Mouse (Mus musculus): Measurements from ENCODE around the gene Sf3a1.
A peak's percentile ranks its signal among the peaks of the same experiment; 100 is the strongest.

Sf3a1 gene

GRCm38 (mm10) chr11:4214572-4214971 is 54.4 kb downstream of the Sf3a1 start:
- no peak for DNase-seq (ENCODE audit: low read depth, low spot score)

GRCm38 (mm10) chr11:4215061-4215460 is 54.9 kb downstream of the Sf3a1 start:
- DNase-seq (ENCODE audit: low read depth, low spot score) = no peak

DNA sequence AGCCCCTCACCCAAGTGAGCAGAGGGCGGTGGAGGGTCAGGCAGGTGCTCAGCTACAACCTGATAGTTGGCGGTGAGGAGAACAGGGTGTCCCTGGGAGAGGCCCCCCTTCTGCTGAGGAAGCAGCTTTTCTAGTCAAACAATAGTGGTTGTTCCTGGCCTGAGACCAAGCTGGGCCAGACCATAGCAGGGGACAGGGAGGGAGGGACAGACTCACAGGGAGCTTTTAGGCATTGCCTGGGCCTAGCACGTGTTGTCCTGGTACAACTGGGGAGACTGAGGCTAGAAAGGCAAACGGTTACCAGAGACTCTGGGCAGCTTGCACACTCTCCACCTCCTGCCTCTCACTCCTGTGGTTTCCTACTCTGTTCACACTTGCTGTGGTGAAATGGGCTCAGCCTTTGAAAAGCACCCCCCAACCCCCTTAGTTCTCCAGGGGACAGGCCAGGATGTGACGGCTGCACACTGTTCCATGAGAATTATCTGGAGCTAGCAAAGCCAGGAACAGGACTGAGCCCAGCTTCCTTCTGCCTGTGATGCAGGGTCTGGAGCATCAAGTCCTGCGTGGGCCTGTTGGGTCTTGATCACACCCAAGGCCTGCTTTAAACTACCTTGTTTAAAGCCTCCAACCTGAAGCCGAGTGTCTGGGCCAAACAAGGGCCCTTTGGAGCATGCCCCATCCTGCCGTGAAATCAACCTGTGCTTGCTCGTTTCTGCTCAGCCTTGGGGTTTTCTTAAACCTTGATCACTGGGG is 56.3 kb downstream of the Sf3a1 start:
- no peak for DNase-seq (ENCODE audit: low read depth, low spot score)

- DNase-seq (ENCODE audit: low read depth, low spot score) = peak; percentile 94
Measured at GRCm38 (mm10) chr11:4217914-4218629, 57.9 kb downstream of the Sf3a1 start, which contains the start of gene Castor1. TSS of gene Castor1 (plus strand) at chr11:4218225.

DNA sequence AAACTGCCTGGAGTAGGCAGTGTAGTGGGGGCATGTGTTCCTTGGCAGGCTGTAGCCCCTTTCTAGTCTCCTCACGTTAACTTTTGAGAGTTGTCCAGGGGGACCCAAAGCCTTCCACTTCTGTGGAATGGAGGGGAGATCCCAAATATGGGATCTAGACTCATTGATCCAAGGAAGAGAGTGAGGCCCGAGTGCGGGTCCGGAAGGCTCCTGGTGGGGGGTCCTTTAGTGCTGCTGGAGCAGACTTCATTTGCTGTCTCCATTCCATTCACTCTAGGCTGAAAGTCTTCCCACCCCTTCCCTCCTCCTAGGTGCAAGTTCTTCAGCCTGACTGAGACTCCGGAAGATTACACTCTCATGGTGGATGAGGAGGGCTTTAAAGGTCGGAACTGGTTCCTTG is 58.5 kb downstream of the Sf3a1 start:
- DNase-seq (ENCODE audit: low read depth, low spot score) = no peak

- DNase-seq (ENCODE audit: low read depth, low spot score) = peak; percentile 55
Measured at GRCm38 (mm10) chr11:4219317-4219751, 59.2 kb downstream of the Sf3a1 start.

DNA sequence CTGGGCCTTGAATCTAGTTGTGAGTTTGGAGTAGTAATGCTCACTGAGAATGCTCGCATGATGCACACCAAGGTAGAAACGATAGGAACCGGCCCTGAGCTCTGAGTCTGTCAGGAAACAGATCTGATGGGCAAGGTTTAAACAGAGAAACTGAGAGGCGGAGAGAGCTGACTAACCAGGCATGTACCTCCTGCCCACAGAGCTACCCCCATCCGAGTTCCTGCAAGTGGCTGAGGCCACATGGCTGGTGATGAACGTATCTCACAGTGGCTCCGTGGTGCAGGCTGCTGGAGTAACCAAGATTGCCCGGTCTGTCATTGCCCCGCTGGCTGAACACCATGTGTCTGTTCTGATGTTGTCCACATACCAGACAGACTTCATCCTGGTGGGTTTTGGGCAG is 59.8 kb downstream of the Sf3a1 start:
- DNase-seq (ENCODE audit: low read depth, low spot score) = peak; percentile 36

GRCm38 (mm10) chr11:4220443-4221400 is 60.6 kb downstream of the Sf3a1 start:
- peak; percentile 81 for DNase-seq (ENCODE audit: low read depth, low spot score)

DNA sequence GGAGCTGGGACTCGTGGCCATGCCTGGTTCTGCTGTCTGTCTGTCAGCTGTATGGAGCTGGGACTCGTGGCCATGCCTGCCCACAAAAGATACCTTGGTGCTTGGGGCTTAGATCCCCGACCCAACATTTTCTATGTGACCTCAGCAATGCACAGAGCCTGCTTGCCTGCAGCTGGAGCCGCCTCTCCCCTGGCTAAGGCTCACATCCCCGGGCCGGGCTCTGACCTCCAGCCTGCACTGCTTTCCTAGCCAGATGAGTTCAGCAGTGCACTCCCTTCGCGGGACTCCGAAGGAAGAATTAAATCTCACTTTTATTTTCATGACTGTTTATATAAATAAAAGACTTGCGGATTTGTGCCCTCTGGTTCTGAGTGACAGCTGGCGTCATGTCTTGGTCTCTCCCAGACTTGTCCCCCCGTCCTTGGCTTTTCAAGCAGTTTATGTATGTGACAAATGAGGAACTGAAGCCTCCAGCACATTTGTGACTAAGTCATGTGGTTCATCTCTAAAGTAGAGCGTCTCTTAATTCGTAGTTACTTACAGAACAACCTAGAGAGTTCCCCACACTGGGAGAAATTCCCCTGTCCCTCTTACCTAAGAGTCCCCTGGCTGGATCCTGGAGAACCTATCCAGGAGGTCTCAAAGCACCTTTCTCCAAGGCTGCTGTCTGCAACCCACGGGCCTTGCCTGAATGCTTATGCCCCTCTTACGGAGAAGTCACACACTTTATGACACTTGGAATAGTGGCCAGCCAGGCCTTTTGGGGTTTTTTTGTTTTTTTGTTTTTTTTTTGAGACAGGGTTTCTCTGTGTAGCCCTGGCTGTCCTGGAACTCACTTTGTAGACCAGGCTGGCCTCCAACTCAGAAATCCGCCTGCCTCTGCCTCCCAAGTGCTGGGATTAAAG is 62.1 kb downstream of the Sf3a1 start:
- DNase-seq (ENCODE audit: low read depth, low spot score) = no peak

DNA sequence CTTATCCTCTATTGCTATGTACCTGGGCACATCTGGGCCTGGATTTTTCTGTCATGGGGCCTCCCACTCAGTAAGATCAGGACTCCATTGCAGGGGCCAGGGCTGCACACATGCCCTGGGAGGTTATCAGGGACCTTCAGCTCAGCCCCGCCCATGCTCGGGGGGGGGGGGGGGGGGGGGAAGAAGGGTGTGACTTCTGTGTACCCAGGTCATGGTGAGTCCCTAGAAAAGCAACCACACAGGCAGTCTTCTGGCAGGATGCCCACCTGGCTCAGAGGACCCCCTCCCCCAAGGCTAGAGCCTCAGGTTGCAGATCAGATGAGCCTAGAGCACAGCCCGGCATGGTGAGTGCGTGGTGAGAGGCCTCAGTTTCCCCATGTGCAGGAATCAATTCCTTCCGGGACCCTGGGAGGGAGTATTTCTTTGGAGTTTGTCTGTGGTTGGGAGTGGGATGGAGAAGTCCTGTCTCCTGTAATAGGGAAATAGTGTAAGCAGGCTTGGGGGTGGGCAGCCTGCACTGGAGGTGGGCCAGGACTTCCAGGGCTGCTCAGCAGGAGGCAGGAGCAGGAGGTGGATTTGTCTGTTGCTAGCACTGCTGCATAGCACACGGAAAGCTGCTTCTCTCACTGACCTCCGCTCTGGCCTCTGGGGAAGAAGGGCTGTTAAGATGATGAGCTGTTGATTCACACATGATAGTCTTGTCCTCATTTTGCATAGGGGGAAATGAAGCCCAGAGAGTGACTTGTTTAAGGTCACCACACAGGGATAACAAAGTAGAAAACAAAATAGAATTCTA is 63.4 kb downstream of the Sf3a1 start:
- peak; percentile 55 for DNase-seq (ENCODE audit: low read depth, low spot score)

- no peak for DNase-seq (ENCODE audit: low read depth, low spot score)
Measured at GRCm38 (mm10) chr11:4224223-4224622, 64.1 kb downstream of the Sf3a1 start.

DNA sequence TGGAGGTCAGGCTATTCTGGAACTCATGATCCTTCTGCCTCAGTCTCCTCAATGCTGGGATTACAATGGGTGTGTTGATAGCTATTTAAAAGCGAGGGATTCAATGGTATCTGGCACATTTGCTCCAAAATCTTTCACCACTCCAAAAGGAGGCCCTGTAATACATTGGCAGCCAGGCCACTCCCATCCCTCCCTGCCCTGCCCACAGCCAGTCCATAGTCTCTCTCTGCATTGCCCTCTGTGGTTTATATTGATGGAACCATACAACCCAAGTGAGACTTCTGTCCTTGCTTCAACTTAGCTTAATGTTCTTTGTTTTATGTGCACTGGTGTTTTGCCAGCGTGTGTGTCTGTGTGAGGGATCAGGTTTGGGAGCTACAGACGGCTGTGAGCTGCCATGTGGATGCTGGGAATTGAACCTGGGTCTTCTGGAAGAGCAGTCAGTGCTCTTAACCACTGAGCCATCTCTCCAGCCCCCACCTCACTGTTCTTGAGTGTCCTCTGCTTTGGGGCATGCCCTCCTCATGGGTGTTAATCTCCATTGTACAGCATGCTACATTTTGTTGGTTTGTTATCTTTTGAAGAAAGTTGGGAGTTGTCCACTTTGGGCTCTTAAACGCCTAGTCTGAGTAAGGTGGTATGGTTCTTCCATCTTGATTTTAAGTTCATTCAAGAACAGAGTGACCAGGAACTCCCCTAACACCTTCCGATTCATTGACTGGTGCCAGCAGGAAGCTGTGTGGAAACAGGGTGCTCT is 66.6 kb downstream of the Sf3a1 start:
- DNase-seq (ENCODE audit: low read depth, low spot score) = no peak

DNA sequence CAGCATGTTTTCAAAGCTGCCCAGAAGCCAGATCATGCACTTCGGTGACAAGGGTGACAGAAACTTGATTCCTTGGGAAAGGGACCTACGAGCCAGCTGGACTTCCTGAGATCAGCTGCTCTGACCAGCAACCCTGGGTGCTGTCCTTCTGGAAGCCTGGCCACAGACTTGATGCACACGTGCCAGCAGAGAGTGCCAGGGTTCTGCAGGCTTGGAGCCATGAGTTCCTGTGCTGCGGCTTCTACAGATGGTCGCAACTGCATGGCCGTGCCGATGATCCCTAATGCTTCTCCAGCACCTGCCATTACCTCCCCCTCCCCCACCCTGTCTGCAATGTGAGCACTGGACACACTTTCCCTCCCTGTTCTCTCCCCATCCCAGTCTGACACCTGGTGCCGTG is 68.3 kb downstream of the Sf3a1 start:
- DNase-seq (ENCODE audit: low read depth, low spot score) = no peak

DNA sequence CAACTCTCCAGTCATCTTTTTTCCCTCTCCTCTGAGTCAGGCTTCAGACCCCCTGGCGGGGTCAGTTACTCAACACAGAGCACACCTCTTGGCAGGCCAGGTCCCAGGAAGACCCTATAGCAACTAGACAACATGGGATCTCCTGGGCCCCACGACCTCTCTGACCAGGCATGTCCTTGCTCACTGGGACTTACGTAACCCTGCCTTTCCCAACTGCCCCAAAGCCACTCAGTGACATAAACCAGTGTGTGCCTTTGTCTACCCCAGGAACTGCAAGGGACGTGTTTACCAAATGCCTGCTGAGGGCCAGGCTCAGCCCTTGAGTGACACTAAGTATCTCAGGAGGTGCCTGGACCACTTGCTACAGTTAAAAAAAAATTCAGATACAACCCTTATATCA is 69.7 kb downstream of the Sf3a1 start:
- DNase-seq (ENCODE audit: low read depth, low spot score) = no peak

GRCm38 (mm10) chr11:4231435-4231834 is 71.3 kb downstream of the Sf3a1 start:
- no peak for DNase-seq (ENCODE audit: low read depth, low spot score)

Data from CD4-positive helper T cell, adult 2 months (primary cell).